Mouse (Mus musculus): ENCODE data around the gene Tent4b.

Gene Tent4b

GRCm38 (mm10) chr8:88290326-88291304, 91.6 kb downstream of the Tent4b start:
- in situ Hi-C loops (cut with MboI; ENCODE audit: low pct_unique_long_range_greater_than_20kb in 1 of 2, low sequenced_read_pairs in 2 of 2, unreplicated experiment in 1 of 2): no loop called here

- in situ Hi-C loops (cut with MboI; ENCODE audit: low pct_unique_long_range_greater_than_20kb in 1 of 2, low sequenced_read_pairs in 2 of 2, unreplicated experiment in 1 of 2): no loop called here
Observed at GRCm38 (mm10) chr8:88291305-88291690, 92.3 kb downstream of the Tent4b start.

- in situ Hi-C loops (cut with MboI; ENCODE audit: low pct_unique_long_range_greater_than_20kb in 1 of 2, low sequenced_read_pairs in 2 of 2, unreplicated experiment in 1 of 2): no loop called here
Observed at GRCm38 (mm10) chr8:88292926-88293325, 93.9 kb downstream of the Tent4b start.

- in situ Hi-C loops (cut with MboI; ENCODE audit: low pct_unique_long_range_greater_than_20kb in 1 of 2, low sequenced_read_pairs in 2 of 2, unreplicated experiment in 1 of 2): no loop called here
Observed at GRCm38 (mm10) chr8:88293590-88294356, 94.8 kb downstream of the Tent4b start.

- in situ Hi-C loops (cut with MboI; ENCODE audit: low pct_unique_long_range_greater_than_20kb in 1 of 2, low sequenced_read_pairs in 2 of 2, unreplicated experiment in 1 of 2): no loop called here
Observed at GRCm38 (mm10) chr8:88294977-88295376, 96.0 kb downstream of the Tent4b start.

GRCm38 (mm10) chr8:88297976-88298732, 99.1 kb downstream of the Tent4b start:
- in situ Hi-C loops (cut with MboI; ENCODE audit: low pct_unique_long_range_greater_than_20kb in 1 of 2, low sequenced_read_pairs in 2 of 2, unreplicated experiment in 1 of 2): no loop called here

- in situ Hi-C loops (cut with MboI; ENCODE audit: low pct_unique_long_range_greater_than_20kb in 1 of 2, low sequenced_read_pairs in 2 of 2, unreplicated experiment in 1 of 2): no loop called here
Observed at GRCm38 (mm10) chr8:88298733-88299103, 99.7 kb downstream of the Tent4b start.

GRCm38 (mm10) chr8:88299907-88300603, 101.0 kb downstream of the Tent4b start:
- in situ Hi-C loops (cut with MboI; ENCODE audit: low pct_unique_long_range_greater_than_20kb in 1 of 2, low sequenced_read_pairs in 2 of 2, unreplicated experiment in 1 of 2): no loop called here

- in situ Hi-C loops (cut with MboI; ENCODE audit: low pct_unique_long_range_greater_than_20kb in 1 of 2, low sequenced_read_pairs in 2 of 2, unreplicated experiment in 1 of 2): no loop called here
Observed at GRCm38 (mm10) chr8:88301589-88302437, 102.8 kb downstream of the Tent4b start.

- in situ Hi-C loops (cut with MboI; ENCODE audit: low pct_unique_long_range_greater_than_20kb in 1 of 2, low sequenced_read_pairs in 2 of 2, unreplicated experiment in 1 of 2): no loop called here
Observed at GRCm38 (mm10) chr8:88305814-88306213, 106.8 kb downstream of the Tent4b start.

GRCm38 (mm10) chr8:88306511-88306910, 107.5 kb downstream of the Tent4b start:
- in situ Hi-C loops (cut with MboI; ENCODE audit: low pct_unique_long_range_greater_than_20kb in 1 of 2, low sequenced_read_pairs in 2 of 2, unreplicated experiment in 1 of 2): no loop called here

GRCm38 (mm10) chr8:88307736-88308135, 108.7 kb downstream of the Tent4b start:
- in situ Hi-C loops (cut with MboI; ENCODE audit: low pct_unique_long_range_greater_than_20kb in 1 of 2, low sequenced_read_pairs in 2 of 2, unreplicated experiment in 1 of 2): no loop called here

Measured in mouse embryonic stem cell (cell line).